In genomic region chr6:143287322-143287721, GRCm38 (mm10) we compare ENCODE assay signal across 22 mouse cellular contexts.
A peak's percentile ranks its signal among the peaks of the same experiment; 100 is the strongest.
DNase-seq lines count a peak whose midpoint lies in the region; TF ChIP-seq lines count a peak whose summit lies in the region.
"Had no signal": no experiment of that assay in that cellular context is flagged by ENCODE, and none has a peak within 500 bp of the region (broad histone marks: within the 10 kb centered on the region; RNA-seq: fewer than 3 reads in every experiment).

No protein-coding gene starts in this region.

- H3K4me3 ChIP-seq in left cerebral cortex, adult 2 months: no peak overlapping the region
- H3K4me3 ChIP-seq: heart, embryonic 12.5 days; hindbrain, embryonic 12.5 days; neural tube, embryonic 15.5 days had no signal

- peak; percentile 35 to 36 for DNase-seq in left cerebral cortex, adult 18-20 months (ENCODE audit: low spot score in 2 of 2)
- no peak for DNase-seq in left cerebral cortex, adult 11 months (ENCODE audit: low spot score)
- DNase-seq in left cerebral cortex, adult 2 months (ENCODE audit: extremely low spot score in 1 of 2, low spot score in 2 of 2): peak; percentile 19 to 24
- peak; percentile 25 for DNase-seq in retina, postnatal 1 day
- peak; percentile 30 for DNase-seq in right cerebral cortex, postnatal 4 days
- no peak for DNase-seq in urinary bladder, postnatal 36 days (ENCODE audit: low spot score in 2 of 2)
- DNase-seq in urinary bladder, adult 2 months (ENCODE audit: low spot score): no peak
- DNase-seq: adrenal gland, adult 8-10 months; B cell, adult 2 months; cerebellum, adult 11-12 months; cerebellum, postnatal 14 days; embryo, embryonic 11 days; gastrocnemius, postnatal 25 days; heart, postnatal 14 days; kidney, adult 9 months; kidney, postnatal 25 days; liver, postnatal 0 days; lung, postnatal 10 days; thymus, adult 2 months had no signal

- no peak for TF ChIP-seq CTCF in left cerebral cortex, adult 2 months (IDR thresholded peaks at IDR 0.05)

- peak overlapping the region; percentile 83 for H3K27ac ChIP-seq in left cerebral cortex, adult 2 months
- H3K27ac ChIP-seq: hindbrain, embryonic 12.5 days; neural tube, embryonic 15.5 days had no signal

- intact Hi-C loops in left cerebral cortex, adult 2 months (cut with DNase I): loop anchor here (5.0 kb wide), 1 partner anchor 55 kb away; no protein-coding TSS in a partner anchor

Comparison
In these comparisons a context has a peak if more than half of its experiments do, and no peak if none do; other contexts are left out.
1. DNase-seq: peak in left cerebral cortex, adult 18-20 months (2 of 2), left cerebral cortex, adult 2 months (2 of 2), retina, postnatal 1 day (single experiment) and right cerebral cortex, postnatal 4 days (single experiment); none in left cerebral cortex, adult 11 months (single experiment), urinary bladder, postnatal 36 days (0 of 2) and urinary bladder, adult 2 months (single experiment).